Mouse (Mus musculus) c-Kit-positive CD71-negative TER-119-negative erythroid progenitor cells, embryonic 14.5 days (primary cell): ENCODE data around the gene Aplp1.

ENCODE experiments used
- DNase-seq: peaks from one replicate; pipeline ENCODE4 v3.0.0-alpha.2; 2013; ENCODE audit warnings: low read depth

Aplp1 gene

DNA sequence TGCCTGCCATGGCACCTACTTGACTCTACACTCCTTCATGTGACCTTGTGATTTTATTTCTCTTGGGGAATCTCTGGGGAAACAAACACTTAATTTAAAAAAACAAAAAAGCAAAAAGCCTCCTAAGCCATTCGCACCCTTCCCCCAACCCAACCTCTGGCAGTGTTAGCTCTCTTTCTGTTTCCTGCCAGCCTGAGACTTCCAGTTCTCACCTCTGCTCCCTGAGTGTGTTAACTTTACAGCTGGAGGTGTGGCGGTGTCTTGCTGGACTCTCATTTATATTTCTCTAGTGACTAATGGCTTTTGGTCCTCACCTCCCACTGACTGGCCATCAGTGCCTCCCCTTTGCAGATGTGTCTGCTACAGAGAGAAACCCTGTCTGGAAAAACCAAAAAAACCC is 35.5 kb downstream of the Aplp1 start:
- DNase-seq: no peak

DNA sequence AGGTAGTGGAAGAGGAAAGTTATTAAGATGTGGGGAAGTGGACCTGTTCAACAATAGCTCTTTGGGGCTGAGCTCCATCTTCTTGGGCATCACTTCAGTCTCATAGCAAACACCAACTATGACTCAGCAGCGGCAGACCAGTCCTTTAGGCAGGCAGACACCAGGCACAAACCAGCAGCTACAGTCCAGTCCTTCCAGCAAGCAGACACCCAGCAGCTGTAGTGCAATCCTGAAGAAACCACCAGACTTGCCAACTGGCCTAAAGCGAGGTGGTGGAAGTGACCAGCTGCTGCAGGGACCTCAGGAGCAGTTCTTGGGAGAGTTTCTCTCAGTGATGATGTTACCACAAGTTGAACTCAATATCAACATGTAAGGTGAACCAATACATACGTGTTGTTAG is 36.7 kb downstream of the Aplp1 start:
- no peak for DNase-seq

DNA sequence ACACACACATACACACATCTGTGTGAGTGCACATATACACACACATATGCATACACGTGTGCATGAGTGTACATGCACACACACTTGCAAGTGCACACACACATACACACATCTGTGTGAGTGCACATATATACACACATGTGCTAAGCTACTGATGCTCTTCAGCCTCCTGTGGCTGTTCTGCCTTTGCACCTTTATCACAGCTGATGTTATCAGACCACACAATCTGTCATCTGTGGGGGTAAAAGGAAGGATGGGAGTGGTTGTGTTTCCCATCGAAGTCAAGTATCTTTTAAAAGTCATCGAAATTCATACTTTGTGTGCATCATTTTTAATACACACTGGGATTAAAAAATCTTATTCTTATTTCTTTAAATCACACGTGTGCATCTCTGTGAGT is 43.0 kb downstream of the Aplp1 start:
- no peak for DNase-seq

DNA sequence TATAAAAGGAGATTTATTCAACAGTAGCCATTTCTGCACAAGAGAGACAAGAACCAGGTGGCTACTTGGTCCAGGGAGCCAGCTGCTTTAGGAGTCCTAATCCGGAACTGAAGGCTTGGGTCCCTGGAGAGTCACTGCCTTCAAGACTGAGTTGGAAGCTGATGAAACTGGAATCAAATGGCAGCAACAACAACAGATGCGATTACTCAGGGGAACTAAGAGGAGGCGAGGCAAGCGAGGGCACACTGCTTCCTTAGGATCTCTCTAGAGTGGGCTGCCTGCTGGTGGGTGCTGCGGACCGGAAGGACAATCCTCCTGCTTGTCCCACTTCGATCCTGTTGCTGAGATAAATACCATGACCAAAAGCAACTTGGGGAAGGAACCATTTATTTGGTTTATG is 45.7 kb downstream of the Aplp1 start:
- no peak for DNase-seq

DNA sequence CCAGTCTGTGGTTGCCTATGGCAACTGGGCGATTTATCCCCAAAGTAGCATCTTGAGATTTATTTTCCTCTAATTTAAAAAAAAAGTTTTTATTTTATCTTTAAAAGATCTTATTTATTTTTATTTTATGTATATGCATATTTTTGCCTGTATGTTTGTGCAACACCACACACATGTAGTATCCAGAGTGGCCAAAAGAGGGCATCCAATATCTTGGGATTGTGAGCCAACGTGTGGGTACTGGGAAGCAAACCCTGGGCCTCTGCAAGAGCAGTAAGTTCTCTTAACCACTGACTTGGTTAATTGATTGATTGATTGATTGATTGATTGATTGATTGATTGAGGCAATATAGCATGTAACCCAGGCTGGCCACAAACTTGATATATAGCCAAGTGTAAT is 50.5 kb downstream of the Aplp1 start:
- DNase-seq: no peak

DNA sequence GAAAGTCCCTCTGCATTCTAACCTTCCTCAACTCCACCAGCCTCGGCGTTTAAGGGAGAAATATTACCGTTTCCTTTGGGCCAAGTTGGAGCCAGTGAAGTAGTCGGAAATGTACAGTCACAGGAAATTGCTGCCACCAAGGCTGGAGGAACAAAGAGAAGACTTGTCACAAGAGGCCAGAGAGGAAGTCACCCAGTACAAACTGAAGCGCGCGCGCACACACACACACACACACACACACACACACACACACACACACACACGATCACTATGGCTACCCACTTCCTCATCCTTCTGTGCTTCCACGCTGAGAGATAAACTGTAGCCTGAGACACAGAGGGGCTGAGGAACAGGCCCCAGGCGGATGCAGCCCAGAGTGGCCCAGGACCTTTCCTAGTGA is 51.0 kb downstream of the Aplp1 start:
- DNase-seq: no peak

DNA sequence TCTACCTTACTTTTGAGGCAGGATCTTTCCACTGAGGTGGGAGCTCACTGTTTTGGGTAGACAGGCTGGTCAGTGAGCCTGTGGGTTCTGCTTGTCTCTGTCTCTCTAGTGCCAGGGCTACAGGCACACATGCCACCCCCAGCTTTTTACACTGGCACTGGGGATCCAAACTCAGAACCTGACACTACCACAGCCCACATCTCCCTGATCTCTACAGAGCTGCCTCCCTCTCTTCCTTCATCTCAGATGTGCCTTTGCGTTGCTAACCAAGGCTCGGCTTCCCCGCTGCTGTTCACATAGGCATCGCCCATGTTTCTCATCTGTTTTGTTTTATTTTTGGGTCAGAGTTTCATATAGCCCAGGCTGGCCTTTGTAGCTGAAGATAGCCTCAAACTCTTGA is 51.7 kb downstream of the Aplp1 start:
- no peak for DNase-seq

DNA sequence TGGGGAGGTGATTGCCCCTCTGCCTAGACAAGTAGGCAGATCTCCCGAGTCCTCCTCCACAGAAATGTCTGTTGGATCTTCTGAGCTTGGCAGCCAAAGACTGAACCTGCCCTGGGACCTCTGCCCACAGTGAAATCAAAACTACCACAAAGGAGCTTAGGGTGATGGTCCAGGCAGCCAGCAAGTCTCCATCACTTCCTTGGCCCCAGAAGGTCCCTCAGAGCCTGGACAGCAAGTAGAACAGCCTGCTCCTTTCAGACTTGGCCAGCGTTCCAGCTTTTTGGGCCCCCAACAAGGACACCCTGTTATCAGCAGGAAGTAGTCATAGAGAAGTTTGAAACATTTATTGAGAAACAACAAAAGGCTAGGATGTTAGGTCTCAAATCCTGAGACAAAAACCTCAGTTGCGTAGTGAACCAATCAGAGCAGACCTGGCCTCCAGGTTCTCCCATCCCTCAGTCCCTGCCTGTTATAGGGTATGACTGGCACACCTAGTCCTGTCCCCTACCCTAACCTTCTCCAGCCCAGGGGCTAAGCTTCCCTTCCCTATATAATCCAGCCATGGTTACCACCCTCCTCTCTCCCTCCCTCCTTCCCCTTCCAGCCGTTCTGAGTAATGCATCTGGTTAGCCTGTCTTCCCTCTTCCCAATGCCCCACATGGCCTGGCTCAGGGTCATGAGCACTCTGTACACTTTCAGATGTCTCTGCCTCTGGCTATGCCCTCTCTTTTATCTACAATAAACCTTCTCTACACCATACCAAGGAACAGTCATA is 52.4 kb downstream of the Aplp1 start:
- no peak for DNase-seq
